Mouse (Mus musculus) midbrain, embryonic 10.5 days (tissue): ENCODE data around the gene Tmem219. TPM values are rescaled to one million over a fixed set of nuclear protein-coding genes. Genes with fewer than 3 reads are reported as not detected.

Experiments used
- DNase-seq: peaks from one replicate; pipeline ENCODE4 v3.0.0-alpha.2; 2017; ENCODE audit warnings: low spot score
- H3K27ac ChIP-seq: fragments of 300-500 bp; sonication (generic); replicated peaks from 2 replicates; pipeline ENCODE4 v1.5.1; 2016; ENCODE audit warnings: mild to moderate bottlenecking
- H3K27me3 ChIP-seq: fragments of 300-500 bp; sonication (generic); 2 replicates; pipeline ENCODE4 v1.6.1; 2016; ENCODE audit warnings: low read depth, mild to moderate bottlenecking; ENCODE audit not compliant: poor library complexity, severe bottlenecking
- H3K36me3 ChIP-seq: fragments of 300-500 bp; sonication (generic); 2 replicates; pipeline ENCODE4 v1.6.1; 2016; ENCODE audit warnings: mild to moderate bottlenecking, moderate library complexity
- H3K4me1 ChIP-seq: fragments of 300-500 bp; sonication (generic); 2 replicates; pipeline ENCODE4 v1.6.1; 2016
- H3K4me3 ChIP-seq: fragments of 300-500 bp; sonication (generic); 2 replicates; pipeline ENCODE4 v1.5.1; 2016; ENCODE audit warnings: mild to moderate bottlenecking, moderate library complexity
- H3K9me3 ChIP-seq: fragments of 300-500 bp; sonication (generic); replicated peaks from 2 replicates; pipeline ENCODE4 v1.6.1; 2016; ENCODE audit warnings: mild to moderate bottlenecking
- WGBS: fragments of 180-500 bp; shearing (Covaris S2); methylation state at CpG from one replicate; pipeline ENCODE4 v1.1.7; 2016; 5-methylcytosine and 5-hydroxymethylcytosine counted together
- polyA plus RNA-seq: library from polyadenylated mRNA; unstranded; fragments of >200 nt; fragmentation: Nextera tagmentation; extraction: Ambion mirVana; gene quantifications from 2 replicates; pipeline ENCODE4 v1.2.1, GENCODE M21; 2016

Gene Tmem219
- polyA plus RNA-seq, 1 experiment from 2014 or later: 29.4 TPM

- under 1% methylated on average over 42 of the region's 42 CpGs for WGBS
- H3K27ac ChIP-seq: peak within 1 kb of the TSS; percentile 76
- H3K36me3 ChIP-seq: peaks cover 8% of the 10 kb centered on the region
- H3K4me1 ChIP-seq: peaks cover 37% of the 10 kb centered on the region
- H3K27me3 ChIP-seq: peaks cover 54% of the 10 kb centered on the region
- H3K9me3 ChIP-seq: no peaks in the 10 kb centered on the region
- H3K4me3 ChIP-seq: peak within 1 kb of the TSS; percentile 66
- DNase-seq: peak; percentile 92
Observed at GRCm38 (mm10) chr7:126949793-126950646, 27.3 kb upstream of the Tmem219 start, which contains the start of gene Sez6l2. Gene Sez6l2 (plus strand): TSS chr7:126950563.

- peaks cover 37% of the 10 kb centered on the region for H3K4me1 ChIP-seq
- no peaks in the 10 kb centered on the region for H3K9me3 ChIP-seq
- H3K36me3 ChIP-seq: peaks cover 15% of the 10 kb centered on the region
- no peak for DNase-seq
- under 1% methylated on average over 21 of the region's 21 CpGs for WGBS
- H3K27me3 ChIP-seq: peaks cover 54% of the 10 kb centered on the region
- H3K27ac ChIP-seq: peak within 1 kb of the TSS; percentile 76
- peak within 1 kb of the TSS; percentile 66 for H3K4me3 ChIP-seq
Observed at GRCm38 (mm10) chr7:126949403-126949792, 26.7 kb upstream of the Tmem219 start, which contains the start of gene Asphd1. Gene Asphd1 (minus strand): TSS chr7:126949582.

GRCm38 (mm10) chr7:126948626-126949025 lies 25.9 kb upstream of the Tmem219 start:
- no peak for DNase-seq
- Histone ChIP-seq H3K4me1 (peaks cover 37% of the 10 kb centered on the region), H3K27me3 (peaks cover 54% of the 10 kb centered on the region), H3K36me3 (peaks cover 22% of the 10 kb centered on the region), H3K4me3 (peak overlapping the region; percentile 66; the same call in 1 of the 2 replicates), H3K9me3 (no peaks in the 10 kb centered on the region), H3K27ac (0 out of 2 replicates have a peak overlapping the region, but pooled peaks have one; percentile 38)
- WGBS: 82% methylated on average over 10 of the region's 10 CpGs

- Histone ChIP-seq H3K36me3 (peaks cover 42% of the 10 kb centered on the region), H3K27ac (no peak overlapping the region), H3K4me1 (peaks cover 35% of the 10 kb centered on the region), H3K4me3 (no peak overlapping the region), H3K9me3 (no peaks in the 10 kb centered on the region), H3K27me3 (peaks cover 34% of the 10 kb centered on the region)
- DNase-seq: peak; percentile 31
- 40% methylated on average over 3 of the region's 3 CpGs for WGBS
Observed at GRCm38 (mm10) chr7:126946530-126946929, 23.8 kb upstream of the Tmem219 start.

- DNase-seq: no peak
- Histone ChIP-seq H3K4me3 (no peak overlapping the region), H3K36me3 (peaks cover 61% of the 10 kb centered on the region), H3K9me3 (no peaks in the 10 kb centered on the region; the same call in 1 of the 2 replicates), H3K27me3 (no peaks in the 10 kb centered on the region), H3K27ac (peak overlapping the region; percentile 55; the same call in 1 of the 2 replicates), H3K4me1 (peaks cover 12% of the 10 kb centered on the region)
- 81% methylated on average over 5 of the region's 5 CpGs for WGBS
Observed at GRCm38 (mm10) chr7:126941801-126942200, 19.1 kb upstream of the Tmem219 start.

GRCm38 (mm10) chr7:126941171-126941570 lies 18.5 kb upstream of the Tmem219 start:
- no peak for DNase-seq
- no peaks in the 10 kb centered on the region for H3K27me3 ChIP-seq
- H3K4me3 ChIP-seq: no peak overlapping the region
- H3K4me1 ChIP-seq: peaks cover 12% of the 10 kb centered on the region
- peak overlapping the region; percentile 17; the same call in 1 of the 2 replicates for H3K27ac ChIP-seq
- H3K36me3 ChIP-seq: peaks cover 67% of the 10 kb centered on the region
- 52% methylated on average over 6 of the region's 6 CpGs for WGBS
- H3K9me3 ChIP-seq: no peaks in the 10 kb centered on the region; the same call in 1 of the 2 replicates

GRCm38 (mm10) chr7:126932652-126933051 lies 9.9 kb upstream of the Tmem219 start:
- peaks cover 71% of the 10 kb centered on the region for H3K36me3 ChIP-seq
- H3K4me1 ChIP-seq: peaks cover 24% of the 10 kb centered on the region
- no peak for DNase-seq
- WGBS: 91% methylated on average over 2 of the region's 2 CpGs
- H3K9me3 ChIP-seq: no peaks in the 10 kb centered on the region; the same call in 1 of the 2 replicates
- no peaks in the 10 kb centered on the region for H3K27me3 ChIP-seq
- no peak overlapping the region for H3K27ac ChIP-seq
- no peak overlapping the region for H3K4me3 ChIP-seq

- H3K27me3 ChIP-seq: no peaks in the 10 kb centered on the region
- peaks cover 37% of the 10 kb centered on the region for H3K36me3 ChIP-seq
- DNase-seq: no peak
- 0% methylated on average over 27 of the region's 27 CpGs for WGBS
- H3K4me3 ChIP-seq: peak overlapping the region; percentile 94
- peak overlapping the region; percentile 88 for H3K27ac ChIP-seq
- H3K4me1 ChIP-seq: peaks cover 28% of the 10 kb centered on the region
- H3K9me3 ChIP-seq: no peaks in the 10 kb centered on the region
Observed at GRCm38 (mm10) chr7:126929046-126929445, 6.3 kb upstream of the Tmem219 start.

- peak within 1 kb of the TSS; percentile 88 for H3K27ac ChIP-seq
- no peaks in the 10 kb centered on the region for H3K27me3 ChIP-seq
- DNase-seq: peak; percentile 91
- peaks cover 32% of the 10 kb centered on the region for H3K36me3 ChIP-seq
- H3K9me3 ChIP-seq: no peaks in the 10 kb centered on the region
- peaks cover 33% of the 10 kb centered on the region for H3K4me1 ChIP-seq
- peak within 1 kb of the TSS; percentile 94 for H3K4me3 ChIP-seq
- WGBS: 5% methylated on average over 56 of the region's 56 CpGs
Observed at GRCm38 (mm10) chr7:126928384-126929037, 5.8 kb upstream of the Tmem219 start, which contains the start of gene Kctd13. Gene Kctd13 (plus strand): TSS chr7:126928879.

GRCm38 (mm10) chr7:126926299-126926698 lies 3.6 kb upstream of the Tmem219 start:
- DNase-seq: no peak
- 62% methylated on average over 3 of the region's 3 CpGs for WGBS
- no peaks in the 10 kb centered on the region for H3K9me3 ChIP-seq
- H3K4me1 ChIP-seq: peaks cover 49% of the 10 kb centered on the region
- no peak overlapping the region for H3K27ac ChIP-seq
- H3K27me3 ChIP-seq: no peaks in the 10 kb centered on the region
- peaks cover 11% of the 10 kb centered on the region for H3K36me3 ChIP-seq
- no peak overlapping the region for H3K4me3 ChIP-seq

GRCm38 (mm10) chr7:126923999-126924398 lies 1.3 kb upstream of the Tmem219 start:
- Histone ChIP-seq H3K27ac (peak overlapping the region; percentile 90), H3K4me3 (no peak overlapping the region), H3K4me1 (peaks cover 44% of the 10 kb centered on the region), H3K36me3 (no peaks in the 10 kb centered on the region), H3K9me3 (no peaks in the 10 kb centered on the region), H3K27me3 (no peaks in the 10 kb centered on the region)
- 64% methylated on average over 5 of the region's 5 CpGs for WGBS
- no peak for DNase-seq

GRCm38 (mm10) chr7:126921563-126921962 lies 1.2 kb downstream of the Tmem219 start:
- peak overlapping the region; percentile 49 for H3K4me3 ChIP-seq
- H3K27ac ChIP-seq: peak overlapping the region; percentile 90
- H3K9me3 ChIP-seq: no peaks in the 10 kb centered on the region
- no peaks in the 10 kb centered on the region for H3K27me3 ChIP-seq
- WGBS: 78% methylated on average over 2 of the region's 2 CpGs
- no peak for DNase-seq
- H3K36me3 ChIP-seq: no peaks in the 10 kb centered on the region
- H3K4me1 ChIP-seq: peaks cover 37% of the 10 kb centered on the region
